Mouse (Mus musculus) liver, postnatal 0 days (tissue): ENCODE data around the gene Dst.

ENCODE experiments used
- CTCF ChIP-seq: sonication (generic); IDR thresholded peaks from 2 replicates; pipeline ENCODE4 v1.5.1; 2016; ENCODE audit warnings: antibody characterized with exemption, low read depth
- EP300 ChIP-seq: IDR thresholded peaks from 2 replicates; pipeline ENCODE4 v1.6.1; 2016; ENCODE audit warnings: antibody characterized with exemption, low read depth, mild to moderate bottlenecking

DNA sequence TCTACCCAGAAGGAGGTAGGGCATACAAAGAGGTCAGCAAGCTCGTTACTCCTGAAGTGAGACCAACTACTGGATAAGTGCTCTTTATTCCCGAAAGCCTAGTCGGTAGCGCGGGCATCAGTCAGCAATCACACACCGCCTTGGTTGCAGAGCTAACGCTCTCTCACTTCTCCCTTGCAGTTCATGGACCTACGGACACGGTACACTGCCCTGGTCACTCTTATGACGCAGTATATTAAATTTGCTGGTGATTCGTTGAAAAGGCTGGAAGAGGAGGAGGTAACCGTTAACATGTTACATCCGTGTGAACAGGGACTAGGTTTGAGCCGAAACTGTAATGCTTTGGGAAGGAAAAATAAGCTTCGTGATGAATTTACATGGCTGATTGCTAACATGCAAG lies 266.5 kb downstream of the Dst start:
- TF ChIP-seq CTCF (no peak), EP300 (no peak)
